In genomic region chr4:82386222-82386993, GRCm38 (mm10) we compare ENCODE assay signal across 13 mouse cellular contexts.
A peak's percentile ranks its signal among the peaks of the same experiment; 100 is the strongest.
DNase-seq lines count a peak whose midpoint lies in the region; ATAC-seq and TF ChIP-seq lines count a peak whose summit lies in the region.
"Had no signal": no experiment of that assay in that cellular context is flagged by ENCODE, and none has a peak within 500 bp of the region (broad histone marks: within the 10 kb centered on the region; RNA-seq: fewer than 3 reads in every experiment).

No protein-coding gene starts in this region.

- H3K4me2 ChIP-seq in limb, embryonic 12.5 days: no peak overlapping the region
- H3K4me2 ChIP-seq in intestine, postnatal 0 days (replicated peaks; ENCODE audit: low read depth): no peak overlapping the region

- H3K9me3 ChIP-seq in limb, embryonic 12.5 days: no peaks in the 10 kb centered on the region
- no peaks in the 10 kb centered on the region for H3K9me3 ChIP-seq in limb, embryonic 10.5 days (replicated peaks)
- H3K9me3 ChIP-seq in intestine, postnatal 0 days (ENCODE audit: control insufficient read depth): no peaks in the 10 kb centered on the region

- ATAC-seq in limb, embryonic 12.5 days (ENCODE audit: insufficient number of reproducible peaks, insufficient read depth, low FRiP score, low TSS enrichment, low read depth): no peak
- ATAC-seq in intestine, postnatal 0 days: peak; percentile 74
- ATAC-seq in cerebellum, adult (ENCODE audit: insufficient number of reproducible peaks, low FRiP score, low TSS enrichment): no peak
- ATAC-seq: CD4-positive, CD25-positive, alpha-beta regulatory T cell, adult 4 months; forebrain, postnatal 0 days had no signal

- H3K4me3 ChIP-seq in limb, embryonic 12.5 days (replicated peaks): no peak overlapping the region
- no peak overlapping the region for H3K4me3 ChIP-seq in limb, embryonic 10.5 days
- H3K4me3 ChIP-seq in intestine, postnatal 0 days (ENCODE audit: low read depth, low read length): no peak overlapping the region
- H3K4me3 ChIP-seq: megakaryocyte, embryonic 14.5 days had no signal

- H3K27me3 ChIP-seq in limb, embryonic 12.5 days: no peaks in the 10 kb centered on the region
- H3K27me3 ChIP-seq in limb, embryonic 10.5 days (ENCODE audit: low read depth, poor library complexity, severe bottlenecking): no peaks in the 10 kb centered on the region
- no peaks in the 10 kb centered on the region for H3K27me3 ChIP-seq in intestine, postnatal 0 days (replicated peaks; ENCODE audit: control insufficient read depth, insufficient read depth, low read length)
- H3K27me3 ChIP-seq: megakaryocyte, embryonic 14.5 days had no signal

- peaks cover 40% of the 10 kb centered on the region for H3K4me1 ChIP-seq in limb, embryonic 12.5 days (replicated peaks)
- H3K4me1 ChIP-seq in limb, embryonic 10.5 days: peaks cover 19% of the 10 kb centered on the region
- peaks cover 9% of the 10 kb centered on the region; the same call in 1 of the 2 replicates for H3K4me1 ChIP-seq in intestine, postnatal 0 days (replicated peaks; ENCODE audit: control insufficient read depth, insufficient read depth, low read length)
- H3K4me1 ChIP-seq: megakaryocyte, embryonic 14.5 days had no signal

- TF ChIP-seq CTCF in intestine, postnatal 0 days (IDR thresholded peaks at IDR 0.05; ENCODE audit: low read depth): no peak

- 52% methylated on average over 4 of the region's 4 CpGs for WGBS in limb, embryonic 12.5 days
- WGBS in limb, embryonic 10.5 days: 81% methylated on average over 4 of the region's 4 CpGs
- 43% methylated on average over 4 of the region's 4 CpGs for WGBS in intestine, postnatal 0 days

- H3K36me3 ChIP-seq in limb, embryonic 12.5 days: peaks cover 9% of the 10 kb centered on the region; the same call in 1 of the 2 replicates
- H3K36me3 ChIP-seq in limb, embryonic 10.5 days: no peaks in the 10 kb centered on the region
- no peaks in the 10 kb centered on the region; the same call in 1 of the 2 replicates for H3K36me3 ChIP-seq in intestine, postnatal 0 days (ENCODE audit: control insufficient read depth, insufficient read depth)

- no peak overlapping the region for H3K9ac ChIP-seq in limb, embryonic 12.5 days (replicated peaks)
- H3K9ac ChIP-seq in intestine, postnatal 0 days (ENCODE audit: low read depth, low read length): no peak overlapping the region
- H3K9ac ChIP-seq: forebrain, postnatal 0 days had no signal

- DNase-seq in heart, adult 11 months: peak; percentile 75
- no peak for DNase-seq in heart, postnatal 4 days
- DNase-seq in limb, embryonic 10.5 days (ENCODE audit: low spot score): no peak
- peak; percentile 79 for DNase-seq in NIH3T3 (ENCODE audit: low read depth)
- DNase-seq in cerebellum, adult 9-10 months: no peak
- DNase-seq: adrenal gland, adult 8-10 months; forebrain, postnatal 0 days; kidney, adult 18-20 months had no signal

- H3K27ac ChIP-seq in limb, embryonic 12.5 days: peak overlapping the region; percentile 42; the same call in 1 of the 2 replicates
- H3K27ac ChIP-seq in limb, embryonic 10.5 days: no peak overlapping the region
- peak overlapping the region; percentile 74 for H3K27ac ChIP-seq in intestine, postnatal 0 days (ENCODE audit: low read depth, low read length)

Comparison
In these comparisons a context has a peak if more than half of its experiments do, and no peak if none do; other contexts are left out.
1. DNase-seq: peak in heart, adult 11 months (single experiment) and NIH3T3 (single experiment); none in heart, postnatal 4 days (single experiment), limb, embryonic 10.5 days (single experiment) and cerebellum, adult 9-10 months (single experiment).